Mouse (Mus musculus) ES-E14 (cell line): ENCODE measurements around the gene Batf3.

Experiments
- HCFC1 ChIP-seq: IDR thresholded peaks from 2 replicates; pipeline ENCODE4 v1.6.1; 2012; ENCODE audit warnings: low read length, inconsistent platforms, borderline replicate concordance; ENCODE audit not compliant: insufficient read depth
- MAFK ChIP-seq: IDR thresholded peaks from 2 replicates; pipeline ENCODE4 v1.6.1; 2014; ENCODE audit warnings: mild to moderate bottlenecking, low read depth, low read length, inconsistent platforms; ENCODE audit not compliant: insufficient read depth
- ZC3H11A ChIP-seq: IDR thresholded peaks from 2 replicates; pipeline ENCODE4 v1.6.1; 2012; ENCODE audit warnings: low read depth, mild to moderate bottlenecking, inconsistent platforms, low read length, borderline replicate concordance

DNA sequence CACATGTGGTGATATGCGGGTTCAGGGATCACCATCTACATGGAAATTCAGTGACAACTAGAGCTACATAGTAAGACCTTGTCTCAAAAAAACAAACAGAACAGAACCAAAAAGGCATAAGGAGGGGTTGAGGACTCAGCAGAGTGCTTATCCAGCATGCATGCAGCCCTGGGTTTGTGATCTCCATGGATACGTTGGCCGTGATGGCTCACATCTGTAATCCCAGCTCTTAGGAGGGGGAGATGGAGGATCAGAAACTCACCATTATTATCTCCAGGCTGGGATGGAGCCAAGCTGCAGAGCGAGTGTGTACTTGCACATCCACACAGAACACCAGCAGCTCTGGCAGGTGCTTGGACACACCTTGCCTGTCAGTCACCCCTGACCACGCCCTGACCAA, 34.6 kb downstream of the Batf3 start:
- TF ChIP-seq MAFK = no peak
- no peak for TF ChIP-seq HCFC1
- no peak for TF ChIP-seq ZC3H11A
